Mouse (Mus musculus) heart, postnatal 0 days (tissue): Measurements from ENCODE around the gene Nat8f1.

Experiments used
- CTCF ChIP-seq: IDR thresholded peaks from 2 replicates; pipeline ENCODE4 v1.5.1; 2016; ENCODE audit warnings: antibody characterized with exemption, control low read depth, low read depth
- EP300 ChIP-seq: IDR thresholded peaks from 2 replicates; pipeline ENCODE4 v1.6.1; 2016; ENCODE audit warnings: antibody characterized with exemption, low read depth

GRCm38 (mm10) chr6:85919401-85919800, 3.9 kb upstream of the Nat8f1 start:
- TF ChIP-seq CTCF (no peak), EP300 (no peak)
